Comparison of ENCODE assay signal across 17 mouse cellular contexts in the genomic region with DNA sequence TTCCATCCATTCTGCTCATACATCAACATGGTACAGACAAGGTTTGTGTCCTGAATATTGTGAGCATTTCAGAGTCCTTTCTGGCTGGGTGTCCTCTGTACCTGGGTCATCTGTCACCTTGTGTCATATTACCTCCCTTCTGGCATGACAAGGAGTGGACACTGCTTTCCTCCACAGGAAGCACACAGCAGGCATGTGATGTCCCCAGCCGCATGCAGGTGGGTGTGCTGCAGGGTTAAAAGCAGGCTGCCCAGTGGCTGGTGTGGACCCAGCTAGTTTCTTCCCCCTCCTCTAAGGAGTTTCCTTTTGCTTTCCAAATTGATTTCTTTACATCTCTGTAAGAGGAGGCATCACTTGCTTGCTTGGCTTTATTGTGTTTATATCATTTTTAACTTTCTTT.
"Had no signal": no experiment of that assay in that cellular context is flagged by ENCODE, and none has a peak within 500 bp of the region (broad histone marks: within the 10 kb centered on the region; RNA-seq: fewer than 3 reads in every experiment).

No protein-coding gene starts in this region.

- ATAC-seq: liver, embryonic 12.5 days had no signal

- H3K36me3 ChIP-seq: limb, embryonic 10.5 days; limb, embryonic 13.5 days; liver, embryonic 12.5 days; liver, embryonic 15.5 days; lung, embryonic 15.5 days had no signal

- H3K27me3 ChIP-seq: limb, embryonic 13.5 days; liver, embryonic 12.5 days; liver, embryonic 15.5 days; lung, embryonic 15.5 days; megakaryocyte, embryonic 14.5 days had no signal

- H3K4me1 ChIP-seq: limb, embryonic 10.5 days; limb, embryonic 13.5 days; liver, embryonic 12.5 days; liver, embryonic 15.5 days had no signal

- H3K4me2 ChIP-seq: limb, embryonic 13.5 days; liver, embryonic 12.5 days; liver, embryonic 15.5 days; lung, embryonic 15.5 days; midbrain, embryonic 11.5 days had no signal

- H3K9me3 ChIP-seq: limb, embryonic 10.5 days; limb, embryonic 13.5 days; liver, embryonic 12.5 days; liver, embryonic 15.5 days; lung, embryonic 15.5 days; megakaryocyte, embryonic 14.5 days had no signal

- DNase-seq: kidney, postnatal 25 days; layer of hippocampus, adult 9-11 months; liver; lung, adult 18-20 months; lung, postnatal 10 days; lung, postnatal 36 days; thymus, adult 18-20 months; thymus, postnatal 4 days had no signal

- H3K4me3 ChIP-seq: layer of hippocampus, adult 2 months; limb, embryonic 10.5 days; limb, embryonic 13.5 days; liver, embryonic 12.5 days; liver, embryonic 15.5 days; lung, embryonic 15.5 days; megakaryocyte, embryonic 14.5 days had no signal

- H3K27ac ChIP-seq: kidney, postnatal 0 days; layer of hippocampus, adult 2 months; limb, embryonic 10.5 days; limb, embryonic 13.5 days; liver, embryonic 12.5 days; liver, embryonic 15.5 days; lung, embryonic 15.5 days had no signal

- H3K9ac ChIP-seq: liver, embryonic 12.5 days; liver, embryonic 15.5 days; lung, embryonic 15.5 days had no signal
